Mouse (Mus musculus): ENCODE results near the gene Utrn. TPM values are rescaled to one million over a fixed set of nuclear protein-coding genes. Genes with fewer than 3 reads are reported as not detected.

Gene Utrn
- 389 TPM for polyA plus RNA-seq (2017; shearing (Covaris generic))

GRCm38 (mm10) chr10:12869029-12869671 lies at the start of gene Utrn:
Gene Utrn (minus strand): TSS chr10:12869365.

Other genes starting within 250 kb of the Utrn start
- gene Stx11, start 94.9 kb upstream of the Utrn start, polyA plus RNA-seq (2017; shearing (Covaris generic)) = 59.1 TPM
- gene Sf3b5, start 136.0 kb upstream of the Utrn start, polyA plus RNA-seq (2017; shearing (Covaris generic)) = 23.4 TPM
- 19.2 TPM for gene Plagl1, start 191.1 kb upstream of the Utrn start, polyA plus RNA-seq (2017; shearing (Covaris generic))